Mouse (Mus musculus): Measurements from ENCODE around the gene Rassf3.

Rassf3 gene

DNA sequence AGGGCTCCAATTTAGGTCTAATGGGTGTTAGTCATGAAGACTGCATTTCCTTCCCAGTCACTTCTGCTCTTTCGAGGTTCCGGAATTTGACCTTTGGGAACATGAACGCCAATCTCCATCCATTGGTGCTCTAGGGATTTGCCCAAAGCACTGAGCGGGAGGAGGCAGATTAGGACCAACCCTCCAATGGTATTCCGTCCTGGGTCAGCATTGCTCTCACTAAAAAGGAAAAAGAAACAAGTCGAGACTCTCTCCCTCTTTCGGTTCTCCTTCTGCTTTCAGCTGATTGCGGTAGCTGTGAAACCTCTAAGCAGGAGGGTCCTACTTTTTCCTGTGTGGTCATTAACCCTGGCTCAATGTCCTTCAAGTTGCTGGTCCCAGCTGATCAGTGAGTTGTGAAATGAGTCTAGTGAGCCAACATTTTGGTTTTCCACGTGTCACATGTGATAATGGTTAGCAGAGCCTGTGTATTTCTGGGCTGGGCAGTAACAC, 110.3 kb downstream of the Rassf3 start:
- no peak for DNase-seq (ENCODE audit: low spot score in 2 of 2)

DNA sequence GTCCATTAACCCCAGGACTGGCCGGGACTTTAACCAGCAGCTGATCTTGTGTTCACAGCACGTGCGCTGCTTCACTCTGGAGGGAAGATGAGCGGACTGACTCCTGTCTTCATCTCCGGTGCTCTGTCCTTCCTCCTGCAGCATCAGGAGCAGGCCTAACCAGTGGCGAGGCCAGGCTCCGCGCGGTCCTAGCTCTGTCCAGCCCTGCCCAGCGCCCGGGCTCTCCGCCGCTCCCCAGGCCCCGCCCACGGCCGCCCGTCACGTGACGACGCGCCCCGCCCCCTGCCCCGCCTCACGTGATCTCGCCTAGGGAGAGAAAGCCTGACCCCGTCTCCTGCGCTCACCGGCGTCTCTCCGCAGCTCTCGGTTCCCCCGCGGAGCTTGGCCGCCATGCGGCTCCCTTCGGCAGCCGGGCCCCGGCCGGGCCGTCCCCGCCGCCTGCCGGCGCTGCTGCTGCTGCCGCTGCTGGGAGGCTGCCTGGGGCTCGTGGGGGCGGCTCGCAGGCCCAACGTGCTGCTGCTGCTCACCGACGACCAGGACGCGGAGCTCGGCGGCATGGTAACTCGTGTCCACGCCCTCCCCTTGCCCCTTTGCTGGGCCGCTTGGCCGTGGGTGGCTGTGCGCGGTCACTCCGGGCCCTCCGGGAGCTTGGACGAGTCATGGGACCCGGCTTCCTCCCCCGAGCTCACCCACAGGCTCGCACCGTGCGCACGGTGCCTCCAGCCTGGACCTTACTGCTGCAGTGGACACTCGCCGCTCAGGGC, 111.2 kb downstream of the Rassf3 start, which contains the start of gene Gns:
Gns (plus strand) TSS at position 290 of the 764 bp plus-strand sequence.
- DNase-seq (ENCODE audit: low spot score in 2 of 2) = peak; percentile 89 to 92

DNA sequence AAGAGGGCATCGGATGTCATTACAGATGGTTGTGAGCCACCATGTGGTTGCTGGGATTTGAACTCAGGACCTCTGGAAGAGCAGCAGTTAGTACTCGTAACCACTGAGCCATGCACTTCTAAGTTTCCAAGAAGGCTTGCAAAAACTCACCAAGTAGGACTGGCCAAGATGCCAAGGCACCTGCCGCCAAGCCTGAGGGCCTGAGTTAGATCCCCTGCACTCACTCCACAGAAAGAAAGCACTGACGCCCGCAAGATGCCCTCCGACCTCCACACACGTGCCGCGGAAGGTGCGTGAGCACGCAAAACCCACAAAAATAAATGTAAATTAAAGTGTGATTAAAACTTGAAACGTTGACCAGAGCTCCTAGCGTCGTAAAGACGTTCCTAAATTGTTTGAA, 111.8 kb downstream of the Rassf3 start:
- DNase-seq (ENCODE audit: low spot score in 2 of 2) = no peak

GRCm38 (mm10) chr10:121363201-121363600, 112.9 kb downstream of the Rassf3 start:
- DNase-seq (ENCODE audit: low spot score in 2 of 2) = peak in 1 of 2 experiments; percentile 6

DNA sequence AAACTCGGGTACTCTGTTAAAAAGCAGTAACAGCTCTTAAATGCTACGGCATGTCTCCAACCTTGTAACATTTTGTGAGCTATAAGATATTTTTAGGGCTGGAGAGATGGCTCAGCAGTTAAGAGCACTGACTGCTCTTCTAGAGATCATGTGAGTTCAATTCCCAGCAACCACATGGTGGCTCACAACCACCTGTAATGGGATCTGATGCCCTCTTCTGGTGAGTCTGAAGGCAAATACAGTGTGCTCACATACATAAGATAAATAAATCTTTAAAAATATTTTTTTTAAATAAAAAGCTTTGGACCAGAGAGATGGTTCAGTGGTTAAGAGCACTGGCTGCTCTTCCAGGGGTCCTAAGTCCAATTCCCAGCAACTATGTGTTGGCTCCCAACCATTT, 115.8 kb downstream of the Rassf3 start:
- DNase-seq (ENCODE audit: low spot score in 2 of 2) = no peak
